Mouse (Mus musculus): Measurements from ENCODE around the gene Gm3252.
"Not testable (repeated sequence)": the region's sequence is repeated elsewhere in the genome, so short reads cannot be mapped to it uniquely, and the experiment has no call there.

Gm3252 gene

DNA sequence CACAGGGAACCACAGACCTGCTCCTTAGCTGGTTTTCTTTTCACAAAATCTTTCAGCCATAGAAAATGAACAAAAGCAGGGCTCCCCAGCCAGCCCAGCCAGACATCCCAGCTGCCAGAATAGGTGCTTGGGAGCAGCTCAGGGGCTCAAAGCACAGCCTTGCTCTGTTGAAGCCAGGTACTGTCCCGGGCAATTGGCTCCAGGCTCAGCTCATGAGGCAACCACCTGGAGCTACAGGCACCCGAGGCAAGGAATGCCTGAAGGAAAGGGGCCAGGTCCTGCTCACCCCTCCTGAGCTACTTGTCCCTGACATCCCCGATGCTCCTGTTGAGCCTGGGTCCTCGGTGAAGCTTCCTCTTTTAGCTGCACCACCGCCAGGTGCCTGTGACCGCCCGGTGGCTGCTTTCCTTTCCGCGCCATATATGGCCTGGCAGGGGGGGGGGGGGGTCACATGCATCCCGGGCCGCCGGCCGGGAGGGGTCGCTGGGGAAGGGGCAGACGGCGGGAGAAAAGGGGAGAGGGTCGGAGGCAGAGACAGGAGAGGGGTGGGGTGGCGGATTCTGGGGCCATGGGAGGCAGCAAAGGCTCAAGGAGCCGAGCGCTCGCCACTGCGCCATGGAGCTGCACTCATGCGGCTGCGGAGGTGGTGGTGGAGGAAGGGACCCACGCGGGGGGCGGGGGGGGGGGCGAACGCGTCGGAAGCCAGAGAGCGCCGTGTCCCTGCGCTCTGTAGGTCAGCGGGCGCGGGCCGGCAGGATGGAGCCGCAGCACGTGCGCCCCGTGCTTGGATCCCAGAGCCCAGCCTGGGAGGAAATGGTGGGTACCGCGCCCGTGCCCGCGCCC, at the start of gene Gm3252:
Gm3252 (plus strand) TSS at position 738 of the 843 bp plus-strand sequence.
- DNase-seq (ENCODE audit: low spot score), result not testable (repeated sequence)

DNA sequence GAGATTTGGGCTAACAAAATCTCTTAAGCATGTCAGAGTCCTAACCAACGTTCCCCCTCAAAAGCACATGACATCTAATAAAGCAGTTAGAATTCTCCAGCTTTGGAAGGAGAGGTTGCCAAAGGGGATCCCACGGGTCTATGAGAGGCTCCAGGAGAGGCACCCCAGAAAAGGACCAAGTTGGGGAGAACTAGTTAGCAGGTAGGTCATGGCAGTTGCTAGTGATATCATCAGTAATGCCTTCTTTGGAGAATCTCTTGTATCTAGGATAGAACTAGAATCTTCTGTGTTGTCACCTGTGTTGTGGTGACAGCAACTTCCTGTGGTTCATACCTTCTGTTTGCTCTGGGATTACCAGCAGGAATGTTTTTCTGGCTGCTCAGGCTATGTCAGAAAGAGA, 17.6 kb upstream of the Gm3252 start, which contains the start of gene Gm7876:
Gm7876 (plus strand) TSS at position 301 of the 400 bp plus-strand sequence.
- DNase-seq (ENCODE audit: low spot score), result not testable (repeated sequence)

DNA sequence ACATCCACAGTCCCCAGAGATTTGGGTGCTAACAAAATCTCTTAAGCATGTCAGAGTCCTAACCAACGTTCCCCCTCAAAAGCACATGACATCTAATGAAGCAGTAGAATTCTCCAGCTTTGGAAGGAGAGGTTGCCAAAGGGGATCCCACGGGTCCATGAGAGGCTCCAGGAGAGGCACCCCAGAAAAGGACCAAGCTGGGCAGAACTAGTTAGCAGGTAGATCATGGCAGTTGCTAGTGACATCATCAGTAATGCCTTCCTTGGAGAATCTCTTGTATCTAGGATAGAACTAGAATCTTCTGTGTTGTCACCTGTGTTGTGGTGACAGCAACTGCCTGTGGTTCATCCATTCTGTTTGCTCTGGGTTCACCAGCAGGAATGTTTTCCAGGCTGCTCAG, 49.5 kb downstream of the Gm3252 start, which contains the start of gene Gm9602:
Gm9602 (plus strand) TSS at position 301 of the 400 bp plus-strand sequence.
- DNase-seq (ENCODE audit: low spot score), result not testable (repeated sequence)
